Mouse (Mus musculus): ENCODE data around the gene Ywhah. TPM values are rescaled to one million over a fixed set of nuclear protein-coding genes. Genes with fewer than 3 reads are reported as not detected.
"Not testable (repeated sequence)": the region's sequence is repeated elsewhere in the genome, so short reads cannot be mapped to it uniquely, and the experiment has no call there.

The Ywhah gene
- polyA plus RNA-seq, 1 experiment: 306 TPM

DNA sequence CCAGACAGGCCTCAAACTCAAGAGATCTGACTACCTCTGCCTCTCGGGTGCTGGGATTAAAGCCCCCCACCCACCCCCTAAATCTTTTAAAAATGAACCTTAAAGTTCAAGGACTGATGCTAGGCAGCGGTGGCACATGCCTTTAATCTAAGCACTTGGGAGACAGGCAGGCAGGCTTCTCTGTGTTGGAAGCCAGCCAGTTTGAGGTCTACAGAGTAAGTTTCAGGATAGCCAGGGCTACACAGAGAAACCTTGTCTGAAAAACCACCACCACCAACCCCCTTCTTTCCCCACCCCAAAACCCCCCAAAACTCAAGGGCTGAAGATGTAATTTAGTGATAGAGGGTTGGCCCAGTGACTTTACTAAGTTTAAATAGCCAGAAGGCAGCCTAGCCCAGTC lies 10.0 kb downstream of the Ywhah start:
- TF ChIP-seq CTCF (IDR thresholded peaks at IDR 0.05; ENCODE audit: borderline replicate concordance, insufficient read depth, low read length) (no peak), POLR2A (IDR thresholded peaks at IDR 0.05; ENCODE audit: low read depth, low read length) (no peak)
- H3K4me3 ChIP-seq (ENCODE audit: insufficient read depth, low read length): no peak overlapping the region
- peaks cover 10% of the 10 kb centered on the region for H3K4me1 ChIP-seq (ENCODE audit: control insufficient read depth, insufficient read depth, low read length)
- H3K27ac ChIP-seq (ENCODE audit: insufficient read depth, low read length): no peak overlapping the region

DNA sequence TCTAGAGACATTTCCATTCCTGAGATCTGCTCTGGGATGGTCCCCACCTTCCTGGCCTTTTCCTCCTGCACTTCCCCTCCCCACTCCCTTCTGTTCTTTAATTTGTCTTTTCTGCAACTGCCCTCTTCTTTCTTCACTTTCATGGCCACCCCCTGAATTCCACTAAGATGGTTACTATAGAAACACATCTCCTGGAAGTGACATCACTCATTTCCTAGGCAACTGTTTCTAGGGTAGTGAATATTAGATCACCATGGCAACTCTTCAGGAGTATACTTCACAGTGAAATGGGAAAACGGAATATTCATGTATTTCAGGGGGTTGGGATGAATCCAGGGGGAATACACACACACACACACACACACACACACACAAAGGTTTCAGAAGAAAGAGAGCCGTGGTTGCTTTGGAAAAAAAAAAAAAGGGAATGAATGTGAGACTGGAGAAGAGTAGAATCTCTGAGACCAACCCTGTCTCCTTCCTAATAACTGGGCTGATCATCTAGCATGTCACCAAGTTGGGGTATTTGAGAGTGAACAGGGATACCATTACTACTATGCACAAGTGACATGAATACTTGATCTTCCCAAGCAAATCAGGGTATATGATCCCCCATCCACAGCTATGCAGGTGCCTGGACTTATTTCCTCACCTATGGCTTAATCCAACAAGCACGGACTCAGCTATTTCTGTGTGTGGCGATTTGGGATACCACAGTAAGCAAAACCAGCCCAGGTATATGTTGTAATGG lies 12.0 kb downstream of the Ywhah start:
- H3K4me1 ChIP-seq (ENCODE audit: control insufficient read depth, insufficient read depth, low read length): peaks cover 3% of the 10 kb centered on the region; the same call in 1 of the 2 replicates
- TF ChIP-seq CTCF (IDR thresholded peaks at IDR 0.05; ENCODE audit: borderline replicate concordance, insufficient read depth, low read length) (no peak), POLR2A (IDR thresholded peaks at IDR 0.05; ENCODE audit: low read depth, low read length) (no peak)
- H3K27ac ChIP-seq (ENCODE audit: insufficient read depth, low read length): no peak overlapping the region
- no peak overlapping the region for H3K4me3 ChIP-seq (ENCODE audit: insufficient read depth, low read length)

DNA sequence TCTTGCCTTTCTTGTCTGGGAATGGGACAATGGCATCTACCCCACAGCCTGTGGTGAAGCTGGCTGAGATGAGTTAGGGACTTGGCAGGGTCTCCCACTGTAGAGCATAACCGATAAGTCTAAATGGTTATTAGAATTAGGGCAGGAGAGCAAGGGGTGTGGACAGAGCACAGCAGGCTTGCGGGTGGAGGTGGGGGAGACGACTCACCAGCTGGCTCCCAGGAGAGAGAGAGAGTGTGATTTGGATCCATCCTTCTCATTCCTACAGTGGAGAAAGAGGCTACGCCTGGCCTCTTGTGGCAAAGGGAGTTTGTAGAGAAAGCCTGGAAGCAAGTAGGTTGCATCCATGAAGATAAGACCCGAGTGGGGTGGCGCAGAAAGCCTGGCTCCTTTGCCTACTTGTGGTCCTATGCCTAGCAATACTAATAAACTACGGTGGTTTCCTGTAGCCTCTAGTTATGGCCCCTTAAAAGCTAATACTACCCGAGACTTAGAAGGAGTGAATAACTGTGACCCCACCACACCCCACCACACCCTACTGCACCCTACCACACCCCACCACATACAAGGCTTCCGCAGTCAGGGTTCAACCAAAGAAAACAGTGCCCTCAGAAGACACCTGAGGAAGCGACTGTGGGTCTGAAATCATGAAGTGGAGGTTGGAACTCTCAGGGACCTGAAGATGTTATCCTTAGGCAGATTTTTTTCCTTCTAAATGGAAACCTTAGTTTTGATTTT lies 13.6 kb downstream of the Ywhah start:
- TF ChIP-seq POLR2A (IDR thresholded peaks at IDR 0.05; ENCODE audit: low read depth, low read length) (no peak), CTCF (IDR thresholded peaks at IDR 0.05; ENCODE audit: borderline replicate concordance, insufficient read depth, low read length) (no peak)
- H3K27ac ChIP-seq (ENCODE audit: insufficient read depth, low read length): no peak overlapping the region
- H3K4me3 ChIP-seq (ENCODE audit: insufficient read depth, low read length): no peak overlapping the region
- H3K4me1 ChIP-seq (ENCODE audit: control insufficient read depth, insufficient read depth, low read length): peaks cover 3% of the 10 kb centered on the region; the same call in 1 of the 2 replicates

DNA sequence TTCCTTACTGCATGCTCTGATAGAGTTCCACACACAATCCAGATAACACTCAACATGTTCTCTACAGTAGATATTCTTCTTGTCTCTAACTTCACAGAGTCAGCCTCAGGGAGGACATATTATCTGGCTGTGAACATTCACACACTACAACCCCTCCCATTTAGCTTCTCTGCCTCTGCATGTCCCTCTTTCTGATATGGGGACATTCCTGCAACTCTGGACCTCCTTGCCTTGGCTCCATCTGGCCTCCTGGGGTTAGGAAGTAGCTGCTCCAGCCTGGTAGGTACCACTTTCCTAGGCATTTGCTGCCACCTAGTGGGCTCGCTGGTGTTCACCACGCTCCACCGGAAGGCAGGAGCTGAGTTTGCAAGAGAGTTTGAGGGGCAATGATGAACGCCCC lies 14.5 kb downstream of the Ywhah start:
- H3K4me3 ChIP-seq (ENCODE audit: insufficient read depth, low read length): no peak overlapping the region
- H3K27ac ChIP-seq (ENCODE audit: insufficient read depth, low read length): no peak overlapping the region
- peaks cover 3% of the 10 kb centered on the region; the same call in 1 of the 2 replicates for H3K4me1 ChIP-seq (ENCODE audit: control insufficient read depth, insufficient read depth, low read length)
- TF ChIP-seq POLR2A (IDR thresholded peaks at IDR 0.05; ENCODE audit: low read depth, low read length): no peak
- TF ChIP-seq CTCF (IDR thresholded peaks at IDR 0.05; ENCODE audit: borderline replicate concordance, insufficient read depth, low read length): peak; percentile 97

DNA sequence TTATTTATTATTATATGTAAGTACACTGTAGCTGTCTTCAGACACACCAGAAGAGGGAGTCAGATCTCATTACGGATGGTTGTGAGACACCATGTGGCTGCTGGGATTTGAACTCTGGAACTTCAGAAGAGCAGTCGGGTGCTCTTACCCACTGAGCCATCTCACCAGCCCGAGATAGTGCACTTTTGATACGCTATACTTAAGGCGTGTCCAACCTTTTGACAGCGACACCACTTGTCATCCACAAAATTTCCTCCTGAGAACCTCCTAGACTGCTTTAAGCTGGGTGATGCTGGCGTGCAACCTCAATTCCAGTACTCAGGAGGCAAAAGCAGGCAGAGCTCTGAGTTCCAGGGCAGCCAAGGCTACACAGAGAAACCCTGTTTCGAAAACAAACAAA lies 15.0 kb downstream of the Ywhah start:
- not testable (repeated sequence) for H3K27ac ChIP-seq (ENCODE audit: insufficient read depth, low read length); H3K4me1 ChIP-seq (ENCODE audit: control insufficient read depth, insufficient read depth, low read length); H3K4me3 ChIP-seq (ENCODE audit: insufficient read depth, low read length)

DNA sequence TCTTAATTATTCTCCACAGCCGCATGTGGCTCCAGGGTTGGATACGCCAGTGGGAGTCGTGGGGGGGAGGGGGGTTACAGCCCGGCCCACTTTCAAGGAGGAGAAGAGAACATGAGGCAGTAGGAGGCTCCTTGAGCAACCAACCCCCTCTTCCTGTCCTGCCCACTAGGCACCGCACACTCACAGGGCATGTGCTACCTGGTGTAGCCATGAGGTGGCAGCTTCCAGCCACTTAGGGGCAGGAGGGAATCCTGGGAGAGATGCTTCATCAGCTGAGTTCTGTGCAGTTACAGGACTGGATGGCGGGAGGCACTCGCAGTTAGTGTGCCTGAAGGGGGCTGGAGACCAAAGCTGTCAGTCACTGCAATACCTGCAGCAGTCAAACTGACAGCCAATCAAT lies 15.5 kb downstream of the Ywhah start:
- Histone ChIP-seq H3K4me3 (ENCODE audit: insufficient read depth, low read length) (no peak overlapping the region), H3K4me1 (ENCODE audit: control insufficient read depth, insufficient read depth, low read length) (peaks cover 3% of the 10 kb centered on the region; the same call in 1 of the 2 replicates), H3K27ac (ENCODE audit: insufficient read depth, low read length) (no peak overlapping the region)
- TF ChIP-seq CTCF (IDR thresholded peaks at IDR 0.05; ENCODE audit: borderline replicate concordance, insufficient read depth, low read length) (no peak; the same call in 1 of the 2 replicates), POLR2A (IDR thresholded peaks at IDR 0.05; ENCODE audit: low read depth, low read length) (no peak)

DNA sequence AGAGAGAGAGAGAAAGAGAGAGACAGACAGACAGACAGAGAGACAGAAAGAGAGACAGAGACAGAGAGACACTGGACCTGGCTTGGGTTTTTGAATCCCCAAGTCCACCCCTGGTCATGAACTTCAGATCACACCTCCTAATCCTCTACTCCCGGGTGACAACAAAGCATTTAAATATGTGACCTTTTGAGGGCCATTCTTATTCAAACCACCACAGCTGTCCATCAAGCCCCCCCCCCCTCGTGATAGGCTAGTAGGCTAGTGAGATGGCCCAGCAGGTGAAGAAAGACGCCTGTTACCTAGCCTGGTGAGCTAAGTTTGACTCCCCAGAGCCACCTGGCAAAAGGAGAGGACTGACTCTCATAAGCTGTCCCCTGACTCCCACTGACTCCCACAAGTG lies 16.3 kb downstream of the Ywhah start:
- Histone ChIP-seq H3K4me1 (ENCODE audit: control insufficient read depth, insufficient read depth, low read length) (peaks cover 3% of the 10 kb centered on the region; the same call in 1 of the 2 replicates), H3K27ac (ENCODE audit: insufficient read depth, low read length) (no peak overlapping the region), H3K4me3 (ENCODE audit: insufficient read depth, low read length) (no peak overlapping the region)
- TF ChIP-seq POLR2A (IDR thresholded peaks at IDR 0.05; ENCODE audit: low read depth, low read length) (no peak), CTCF (IDR thresholded peaks at IDR 0.05; ENCODE audit: borderline replicate concordance, insufficient read depth, low read length) (no peak)

DNA sequence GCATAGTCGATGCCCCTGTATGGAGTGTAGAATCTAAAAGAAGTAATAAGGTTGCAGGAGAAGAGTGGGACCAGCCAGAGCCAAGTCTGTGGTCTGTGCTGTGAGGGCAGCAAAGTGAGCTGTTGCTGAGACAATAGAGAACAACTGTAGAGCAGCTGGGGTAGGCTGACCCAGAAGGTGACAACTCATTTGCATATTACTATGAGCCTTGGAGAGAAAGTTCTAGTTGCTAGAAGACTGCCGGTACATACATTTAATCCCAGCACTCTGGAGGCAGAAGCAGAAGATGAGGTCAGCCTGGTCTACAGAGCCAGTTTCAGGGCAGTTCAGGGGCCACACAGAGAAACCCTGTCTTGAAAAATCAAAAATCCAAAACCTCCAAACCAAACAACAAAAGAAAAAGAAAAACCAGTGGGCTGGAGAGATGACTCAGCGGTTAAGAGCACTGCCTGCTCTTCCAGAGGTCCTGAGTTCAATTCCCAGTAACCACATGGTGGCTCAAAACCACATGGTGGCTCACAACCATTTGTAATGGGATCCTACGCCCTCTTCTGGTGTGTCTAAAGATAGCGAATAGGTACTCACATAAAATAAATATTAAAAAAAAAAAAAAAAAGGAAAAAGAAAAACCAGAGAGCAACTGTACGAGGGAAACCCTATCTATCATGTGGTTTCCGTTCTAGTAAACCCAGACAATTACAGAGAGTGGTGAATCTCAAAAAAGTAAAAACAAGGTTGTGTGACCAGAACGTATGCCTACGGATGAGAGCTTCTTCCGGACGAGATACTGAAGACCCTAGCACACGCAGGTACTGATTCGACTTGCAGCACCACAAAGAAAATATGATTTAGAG lies 20.3 kb downstream of the Ywhah start:
- TF ChIP-seq POLR2A (IDR thresholded peaks at IDR 0.05; ENCODE audit: low read depth, low read length) (no peak), CTCF (IDR thresholded peaks at IDR 0.05; ENCODE audit: borderline replicate concordance, insufficient read depth, low read length) (no peak)
- no peak overlapping the region for H3K27ac ChIP-seq (ENCODE audit: insufficient read depth, low read length)
- H3K4me3 ChIP-seq (ENCODE audit: insufficient read depth, low read length): no peak overlapping the region
- no peaks in the 10 kb centered on the region for H3K4me1 ChIP-seq (ENCODE audit: control insufficient read depth, insufficient read depth, low read length)

DNA sequence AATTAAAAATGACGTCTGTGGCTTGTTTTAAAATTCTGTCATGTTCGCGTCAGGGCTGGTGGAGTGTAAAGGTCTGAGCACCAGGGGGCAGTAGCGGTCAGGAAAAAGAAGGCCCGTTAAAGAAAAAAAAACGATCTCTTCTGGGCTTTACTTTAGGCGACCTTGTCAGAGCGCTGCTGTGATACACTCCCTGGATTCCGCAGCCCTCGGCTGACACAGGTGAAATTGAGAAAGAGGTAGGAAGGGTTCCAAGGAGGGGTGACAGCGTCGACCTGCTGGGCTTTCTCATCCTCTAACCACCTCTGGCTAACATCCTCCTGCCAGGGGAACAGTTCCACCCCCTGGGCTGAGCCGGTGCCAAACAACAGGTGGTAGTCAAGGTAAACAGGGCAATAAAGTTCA lies 20.9 kb downstream of the Ywhah start:
- TF ChIP-seq CTCF (IDR thresholded peaks at IDR 0.05; ENCODE audit: borderline replicate concordance, insufficient read depth, low read length) (peak; percentile 40; the same call in 1 of the 2 replicates), POLR2A (IDR thresholded peaks at IDR 0.05; ENCODE audit: low read depth, low read length) (no peak)
- H3K4me3 ChIP-seq (ENCODE audit: insufficient read depth, low read length): no peak overlapping the region
- H3K27ac ChIP-seq (ENCODE audit: insufficient read depth, low read length): no peak overlapping the region
- H3K4me1 ChIP-seq (ENCODE audit: control insufficient read depth, insufficient read depth, low read length): no peaks in the 10 kb centered on the region

DNA sequence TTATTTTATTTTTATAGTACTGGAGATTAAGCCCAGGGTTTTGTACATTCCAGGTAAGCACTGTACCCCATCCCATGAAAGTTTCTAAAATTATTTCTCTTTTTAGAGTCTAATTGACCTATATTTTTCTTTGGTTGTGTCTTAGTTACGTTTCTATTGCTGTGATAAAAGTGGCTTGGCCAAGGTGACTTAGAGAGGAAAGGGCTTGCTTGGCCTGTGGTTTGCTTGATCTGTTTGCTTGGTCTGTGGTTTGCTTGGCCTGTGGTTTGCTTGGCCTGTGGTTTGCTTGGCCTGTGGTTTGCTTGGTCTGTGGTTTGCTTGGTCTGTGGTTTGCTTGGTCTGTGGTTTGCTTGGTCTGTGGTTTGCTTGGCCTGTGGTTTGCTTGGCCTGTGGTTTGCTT lies 22.1 kb downstream of the Ywhah start:
- not testable (repeated sequence) for H3K4me1 ChIP-seq (ENCODE audit: control insufficient read depth, insufficient read depth, low read length); H3K27ac ChIP-seq (ENCODE audit: insufficient read depth, low read length); H3K4me3 ChIP-seq (ENCODE audit: insufficient read depth, low read length)

Measured in embryonic fibroblast, embryonic 13.5 days (primary cell).